Mouse (Mus musculus): ENCODE data around the gene Tshb. TPM values are rescaled to one million over a fixed set of nuclear protein-coding genes. Genes with fewer than 3 reads are reported as not detected.

Gene Tshb
- polyA plus RNA-seq, 1 experiment from 2014 or later: 0.24 TPM

GRCm38 (mm10) chr3:102755801-102756200 is 26.7 kb downstream of the Tshb start:
- Histone ChIP-seq H3K4me2 (ENCODE audit: low read depth, low read length) (no peak overlapping the region), H3K4me3 (ENCODE audit: low read length) (no peak overlapping the region), H3K9ac (ENCODE audit: low read length) (no peak overlapping the region), H3K36me3 (ENCODE audit: control insufficient read depth, insufficient read depth, low read length) (no peaks in the 10 kb centered on the region), H3K9me3 (ENCODE audit: control insufficient read depth, low read length) (no peaks in the 10 kb centered on the region), H3K27me3 (ENCODE audit: control insufficient read depth, insufficient read depth, low read depth, low read length) (no peaks in the 10 kb centered on the region), H3K4me1 (replicated peaks; ENCODE audit: control insufficient read depth, insufficient read depth, low read length) (peaks cover 16% of the 10 kb centered on the region), H3K27ac (ENCODE audit: low read length) (peak overlapping the region; percentile 50)
- peak; percentile 71 for ATAC-seq (ENCODE audit: low read depth)
- 12% methylated on average over 1 of the region's 1 CpGs for WGBS

DNA sequence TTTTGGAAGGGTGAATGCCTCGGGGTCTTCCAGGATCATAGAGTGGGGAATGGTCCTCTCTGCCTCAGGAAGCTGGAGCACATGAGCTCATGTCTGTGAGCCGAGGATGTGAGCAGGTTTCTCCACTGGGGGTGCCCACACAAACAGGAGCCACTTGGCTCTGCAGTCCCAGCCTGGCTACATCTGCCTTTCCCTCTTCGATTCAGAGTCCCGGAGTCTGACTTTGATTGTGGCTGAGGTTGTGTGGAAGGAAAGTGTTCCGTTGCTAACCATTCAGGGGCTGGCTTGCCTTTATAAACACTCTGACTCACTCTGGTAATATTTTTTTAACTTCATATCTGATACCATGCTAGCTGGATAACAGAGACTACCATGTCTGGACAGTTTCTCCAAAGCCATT is 30.1 kb downstream of the Tshb start:
- Histone ChIP-seq H3K9me3 (ENCODE audit: control insufficient read depth, low read length) (no peaks in the 10 kb centered on the region), H3K27ac (ENCODE audit: low read length) (peak overlapping the region; percentile 86), H3K9ac (ENCODE audit: low read length) (no peak overlapping the region), H3K4me3 (ENCODE audit: low read length) (no peak overlapping the region), H3K4me1 (replicated peaks; ENCODE audit: control insufficient read depth, insufficient read depth, low read length) (peaks cover 22% of the 10 kb centered on the region), H3K27me3 (ENCODE audit: control insufficient read depth, insufficient read depth, low read depth, low read length) (no peaks in the 10 kb centered on the region), H3K36me3 (ENCODE audit: control insufficient read depth, insufficient read depth, low read length) (no peaks in the 10 kb centered on the region), H3K4me2 (ENCODE audit: low read depth, low read length) (no peak overlapping the region)
- 61% methylated on average over 5 of the region's 5 CpGs for WGBS
- no peak for ATAC-seq (ENCODE audit: low read depth)

GRCm38 (mm10) chr3:102752053-102752452 is 30.5 kb downstream of the Tshb start:
- Histone ChIP-seq H3K4me1 (replicated peaks; ENCODE audit: control insufficient read depth, insufficient read depth, low read length) (peaks cover 22% of the 10 kb centered on the region), H3K27ac (ENCODE audit: low read length) (peak overlapping the region; percentile 86), H3K4me3 (ENCODE audit: low read length) (no peak overlapping the region), H3K9me3 (ENCODE audit: control insufficient read depth, low read length) (no peaks in the 10 kb centered on the region), H3K27me3 (ENCODE audit: control insufficient read depth, insufficient read depth, low read depth, low read length) (no peaks in the 10 kb centered on the region), H3K36me3 (ENCODE audit: control insufficient read depth, insufficient read depth, low read length) (no peaks in the 10 kb centered on the region), H3K4me2 (ENCODE audit: low read depth, low read length) (no peak overlapping the region), H3K9ac (ENCODE audit: low read length) (no peak overlapping the region)
- no peak for ATAC-seq (ENCODE audit: low read depth)
- WGBS: 87% methylated on average over 4 of the region's 4 CpGs

DNA sequence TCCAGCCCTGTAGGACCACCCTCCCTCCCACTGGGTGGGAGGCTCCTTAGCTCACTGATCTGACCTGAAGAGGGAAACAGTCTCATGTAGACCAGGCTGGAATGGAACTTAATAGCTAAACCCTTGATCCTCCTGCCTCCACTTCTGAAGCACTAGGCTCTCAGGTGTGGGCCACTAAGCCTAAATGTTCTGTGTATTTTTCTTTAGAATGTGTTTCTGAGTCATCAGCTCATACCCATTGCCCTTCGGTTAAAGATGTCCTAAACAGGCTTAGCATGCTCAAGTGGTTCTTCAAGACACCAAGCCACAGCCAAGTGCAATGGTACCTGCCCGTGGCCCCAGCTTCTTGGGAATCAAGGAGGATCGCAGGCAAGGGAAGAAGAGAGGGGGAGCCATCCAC is 31.0 kb downstream of the Tshb start:
- H3K27me3 ChIP-seq (ENCODE audit: control insufficient read depth, insufficient read depth, low read depth, low read length): no peaks in the 10 kb centered on the region
- no peaks in the 10 kb centered on the region for H3K36me3 ChIP-seq (ENCODE audit: control insufficient read depth, insufficient read depth, low read length)
- no peaks in the 10 kb centered on the region for H3K9me3 ChIP-seq (ENCODE audit: control insufficient read depth, low read length)
- 60% methylated on average over 3 of the region's 3 CpGs for WGBS
- no peak overlapping the region for H3K9ac ChIP-seq (ENCODE audit: low read length)
- no peak overlapping the region for H3K4me2 ChIP-seq (ENCODE audit: low read depth, low read length)
- H3K4me1 ChIP-seq (replicated peaks; ENCODE audit: control insufficient read depth, insufficient read depth, low read length): peaks cover 19% of the 10 kb centered on the region
- no peak overlapping the region for H3K4me3 ChIP-seq (ENCODE audit: low read length)
- peak; percentile 42 for ATAC-seq (ENCODE audit: low read depth)
- H3K27ac ChIP-seq (ENCODE audit: low read length): peak overlapping the region; percentile 86

DNA sequence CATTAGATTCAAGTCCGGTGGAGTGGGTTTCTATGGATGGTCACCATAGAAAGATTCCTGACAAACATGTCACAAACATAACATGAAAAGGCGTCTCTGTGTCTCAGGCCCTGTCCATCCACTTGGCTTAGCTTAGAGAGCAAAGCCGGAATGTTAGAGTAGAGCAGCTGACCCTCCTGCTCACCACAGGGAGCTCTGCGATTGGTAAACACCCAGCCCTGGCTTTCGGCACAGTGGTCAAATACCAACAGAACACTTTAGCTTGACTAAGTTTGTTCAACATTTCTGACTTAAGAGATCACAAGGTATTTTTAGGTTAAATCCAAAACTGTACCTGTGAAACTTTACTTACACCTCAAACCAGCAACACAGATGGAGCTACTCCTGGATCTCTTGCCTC is 31.4 kb downstream of the Tshb start:
- no peaks in the 10 kb centered on the region for H3K9me3 ChIP-seq (ENCODE audit: control insufficient read depth, low read length)
- H3K27me3 ChIP-seq (ENCODE audit: control insufficient read depth, insufficient read depth, low read depth, low read length): no peaks in the 10 kb centered on the region
- no peaks in the 10 kb centered on the region for H3K36me3 ChIP-seq (ENCODE audit: control insufficient read depth, insufficient read depth, low read length)
- peak overlapping the region; percentile 86 for H3K27ac ChIP-seq (ENCODE audit: low read length)
- H3K4me2 ChIP-seq (ENCODE audit: low read depth, low read length): no peak overlapping the region
- peak; percentile 64; the same call in 1 of the 2 replicates for ATAC-seq (ENCODE audit: low read depth)
- WGBS: 58% methylated on average over 5 of the region's 5 CpGs
- H3K4me3 ChIP-seq (ENCODE audit: low read length): no peak overlapping the region
- H3K9ac ChIP-seq (ENCODE audit: low read length): no peak overlapping the region
- peaks cover 17% of the 10 kb centered on the region for H3K4me1 ChIP-seq (replicated peaks; ENCODE audit: control insufficient read depth, insufficient read depth, low read length)

GRCm38 (mm10) chr3:102748686-102749085 is 33.8 kb downstream of the Tshb start:
- peaks cover 29% of the 10 kb centered on the region for H3K4me1 ChIP-seq (replicated peaks; ENCODE audit: control insufficient read depth, insufficient read depth, low read length)
- no peaks in the 10 kb centered on the region for H3K36me3 ChIP-seq (ENCODE audit: control insufficient read depth, insufficient read depth, low read length)
- H3K27ac ChIP-seq (ENCODE audit: low read length): no peak overlapping the region
- no peak for ATAC-seq (ENCODE audit: low read depth)
- H3K9ac ChIP-seq (ENCODE audit: low read length): no peak overlapping the region
- no peaks in the 10 kb centered on the region for H3K9me3 ChIP-seq (ENCODE audit: control insufficient read depth, low read length)
- H3K4me2 ChIP-seq (ENCODE audit: low read depth, low read length): no peak overlapping the region
- no peak overlapping the region for H3K4me3 ChIP-seq (ENCODE audit: low read length)
- H3K27me3 ChIP-seq (ENCODE audit: control insufficient read depth, insufficient read depth, low read depth, low read length): no peaks in the 10 kb centered on the region
- whole genome bisulfite sequencing: 84% methylated on average over 5 of the region's 5 CpGs

DNA sequence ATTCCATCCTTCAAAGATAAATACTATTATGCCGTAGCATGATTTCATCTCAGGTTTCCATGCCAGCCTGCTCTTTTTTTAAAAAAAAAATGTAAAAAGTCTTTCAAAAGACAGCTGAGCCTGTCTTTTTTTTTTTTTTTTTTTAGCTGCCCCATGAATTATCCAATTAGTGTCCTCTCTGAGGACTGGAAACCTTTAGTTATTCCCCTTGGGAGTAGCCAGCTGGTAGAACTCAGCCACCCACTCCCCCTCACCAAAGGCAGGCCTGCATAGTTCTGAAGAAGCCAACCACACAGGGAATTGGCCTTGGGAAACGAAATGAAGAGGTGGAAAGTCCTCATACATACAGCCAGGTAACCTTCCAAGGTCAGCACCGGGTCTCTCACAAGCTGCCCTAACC is 34.5 kb downstream of the Tshb start:
- H3K27ac ChIP-seq (ENCODE audit: low read length): no peak overlapping the region
- H3K36me3 ChIP-seq (ENCODE audit: control insufficient read depth, insufficient read depth, low read length): no peaks in the 10 kb centered on the region
- no peak for ATAC-seq (ENCODE audit: low read depth)
- H3K4me1 ChIP-seq (replicated peaks; ENCODE audit: control insufficient read depth, insufficient read depth, low read length): peaks cover 33% of the 10 kb centered on the region
- no peak overlapping the region for H3K4me2 ChIP-seq (ENCODE audit: low read depth, low read length)
- H3K4me3 ChIP-seq (ENCODE audit: low read length): no peak overlapping the region
- WGBS: 70% methylated on average over 3 of the region's 3 CpGs
- H3K27me3 ChIP-seq (ENCODE audit: control insufficient read depth, insufficient read depth, low read depth, low read length): no peaks in the 10 kb centered on the region
- H3K9ac ChIP-seq (ENCODE audit: low read length): no peak overlapping the region
- H3K9me3 ChIP-seq (ENCODE audit: control insufficient read depth, low read length): no peaks in the 10 kb centered on the region

- H3K27ac ChIP-seq (ENCODE audit: low read length): no peak overlapping the region
- H3K27me3 ChIP-seq (ENCODE audit: control insufficient read depth, insufficient read depth, low read depth, low read length): no peaks in the 10 kb centered on the region
- 83% methylated on average over 4 of the region's 4 CpGs for WGBS
- H3K4me2 ChIP-seq (ENCODE audit: low read depth, low read length): no peak overlapping the region
- no peak overlapping the region for H3K4me3 ChIP-seq (ENCODE audit: low read length)
- no peaks in the 10 kb centered on the region for H3K9me3 ChIP-seq (ENCODE audit: control insufficient read depth, low read length)
- H3K36me3 ChIP-seq (ENCODE audit: control insufficient read depth, insufficient read depth, low read length): no peaks in the 10 kb centered on the region
- H3K9ac ChIP-seq (ENCODE audit: low read length): no peak overlapping the region
- H3K4me1 ChIP-seq (replicated peaks; ENCODE audit: control insufficient read depth, insufficient read depth, low read length): peaks cover 25% of the 10 kb centered on the region
- ATAC-seq (ENCODE audit: low read depth): no peak
These were observed 36.3 kb downstream of the Tshb start for GRCm38 (mm10) chr3:102746174-102746573.

- no peak overlapping the region for H3K4me2 ChIP-seq (ENCODE audit: low read depth, low read length)
- H3K4me3 ChIP-seq (ENCODE audit: low read length): no peak overlapping the region
- H3K27ac ChIP-seq (ENCODE audit: low read length): peak overlapping the region; percentile 45
- H3K27me3 ChIP-seq (ENCODE audit: control insufficient read depth, insufficient read depth, low read depth, low read length): no peaks in the 10 kb centered on the region
- 27% methylated on average over 5 of the region's 5 CpGs for WGBS
- no peak for ATAC-seq (ENCODE audit: low read depth)
- H3K9ac ChIP-seq (ENCODE audit: low read length): no peak overlapping the region
- no peaks in the 10 kb centered on the region for H3K9me3 ChIP-seq (ENCODE audit: control insufficient read depth, low read length)
- peaks cover 21% of the 10 kb centered on the region for H3K4me1 ChIP-seq (replicated peaks; ENCODE audit: control insufficient read depth, insufficient read depth, low read length)
- no peaks in the 10 kb centered on the region for H3K36me3 ChIP-seq (ENCODE audit: control insufficient read depth, insufficient read depth, low read length)
These were observed 37.9 kb downstream of the Tshb start for GRCm38 (mm10) chr3:102744657-102745056.

All from lung, embryonic 16.5 days (tissue).